Mouse (Mus musculus): ENCODE data around the gene Lcp1.

GRCm38 (mm10) chr14:75192858-75193257 is 62.0 kb downstream of the Lcp1 start:
- no peak for TF ChIP-seq CTCF (IDR thresholded peaks at IDR 0.05; ENCODE audit: low read depth, low read length)
- no peak for TF ChIP-seq POLR2A (IDR thresholded peaks at IDR 0.05; ENCODE audit: extremely low read depth, insufficient read depth, low read length)
